Mouse (Mus musculus): ENCODE measurements at regions not wholly inside any gene's neighbourhood (a gene's known extent, or its start where the extent isn't known, plus 50 kb on each side); places are given as distances from the start of the nearest gene placed in this dataset.

GRCm38 (mm10) chr14:68240146-68240545 is 1054.0 kb downstream of the Synb start:
- no peak for DNase-seq (ENCODE audit: low read depth)

- DNase-seq (ENCODE audit: low read depth): no peak
Observed at GRCm38 (mm10) chr14:68224152-68224551, 1069.9 kb downstream of the Synb start.

- no peak for DNase-seq (ENCODE audit: low read depth)
Observed at GRCm38 (mm10) chr14:68219025-68219595, 1075.0 kb downstream of the Synb start.

- DNase-seq (ENCODE audit: low read depth): no peak
Observed at GRCm38 (mm10) chr14:68218471-68218870, 1075.6 kb downstream of the Synb start.

- DNase-seq (ENCODE audit: low read depth): no peak
Observed at GRCm38 (mm10) chr14:68217986-68218385, 1076.1 kb downstream of the Synb start.

GRCm38 (mm10) chr14:68213879-68214278 is 1080.2 kb downstream of the Synb start:
- DNase-seq (ENCODE audit: low read depth): no peak

GRCm38 (mm10) chr14:68198802-68199201 is 1095.3 kb downstream of the Synb start:
- no peak for DNase-seq (ENCODE audit: low read depth)

GRCm38 (mm10) chr14:68197470-68197800 is 1096.7 kb downstream of the Synb start:
- no peak for DNase-seq (ENCODE audit: low read depth)

GRCm38 (mm10) chr14:68196762-68197469 is 1097.2 kb downstream of the Synb start:
- no peak for DNase-seq (ENCODE audit: low read depth)

- no peak for DNase-seq (ENCODE audit: low read depth)
Observed at GRCm38 (mm10) chr14:68196201-68196600, 1097.9 kb downstream of the Synb start.

GRCm38 (mm10) chr14:68189876-68190275 is 1104.2 kb downstream of the Synb start:
- no peak for DNase-seq (ENCODE audit: low read depth)

- DNase-seq (ENCODE audit: low read depth): peak; percentile 51
Observed at GRCm38 (mm10) chr14:68188325-68188724, 1105.8 kb downstream of the Synb start.

GRCm38 (mm10) chr14:68182606-68183005 is 1111.5 kb downstream of the Synb start:
- DNase-seq (ENCODE audit: low read depth): no peak

- no peak for DNase-seq (ENCODE audit: low read depth)
Observed at GRCm38 (mm10) chr14:68181168-68181567, 1112.9 kb downstream of the Synb start.

Data from NIH3T3 (cell line).